Mouse (Mus musculus): ENCODE results near the gene Sgta. TPM values are rescaled to one million over a fixed set of nuclear protein-coding genes. Genes with fewer than 3 reads are reported as not detected.

Sgta gene
- polyA plus RNA-seq, 1 experiment from 2014 or later, result 171 TPM

GRCm38 (mm10) chr10:81087021-81087420 is 27.0 kb upstream of the Sgta start:
- no peak overlapping the region for H3K4me3 ChIP-seq (ENCODE audit: low read depth, low read length)
- WGBS, result 34% methylated on average over 2 of the region's 2 CpGs
- H3K9me3 ChIP-seq (ENCODE audit: control insufficient read depth, low read length), result no peaks in the 10 kb centered on the region
- no peak overlapping the region for H3K9ac ChIP-seq (ENCODE audit: low read length)
- no peaks in the 10 kb centered on the region for H3K27me3 ChIP-seq (replicated peaks; ENCODE audit: control insufficient read depth, insufficient read depth, low read length)
- H3K36me3 ChIP-seq (ENCODE audit: control insufficient read depth, insufficient read depth, low read length), result peaks cover 12% of the 10 kb centered on the region; the same call in 1 of the 2 replicates
- DNase-seq (ENCODE audit: low spot score) (no peak), ATAC-seq (replicated peaks; ENCODE audit: low FRiP score, low TSS enrichment, low read depth) (no peak)
- H3K4me2 ChIP-seq (ENCODE audit: low read length), result no peak overlapping the region
- H3K27ac ChIP-seq (ENCODE audit: low read depth), result no peak overlapping the region
- H3K4me1 ChIP-seq (replicated peaks; ENCODE audit: control insufficient read depth, insufficient read depth, low read length), result no peaks in the 10 kb centered on the region

GRCm38 (mm10) chr10:81082168-81082960 is 22.4 kb upstream of the Sgta start:
- WGBS, result 76% methylated on average over 7 of the region's 7 CpGs

GRCm38 (mm10) chr10:81080008-81080655 is 20.2 kb upstream of the Sgta start:
- ATAC-seq (replicated peaks; ENCODE audit: low FRiP score, low TSS enrichment, low read depth), result no peak
- H3K4me3 ChIP-seq (ENCODE audit: low read depth, low read length), result no peak overlapping the region
- no peak overlapping the region for H3K27ac ChIP-seq (ENCODE audit: low read depth)
- H3K27me3 ChIP-seq (replicated peaks; ENCODE audit: control insufficient read depth, insufficient read depth, low read length), result no peaks in the 10 kb centered on the region
- DNase-seq (ENCODE audit: low spot score), result no peak
- no peaks in the 10 kb centered on the region for H3K4me1 ChIP-seq (replicated peaks; ENCODE audit: control insufficient read depth, insufficient read depth, low read length)
- H3K36me3 ChIP-seq (ENCODE audit: control insufficient read depth, insufficient read depth, low read length), result peaks cover 72% of the 10 kb centered on the region
- H3K4me2 ChIP-seq (ENCODE audit: low read length), result no peak overlapping the region
- 93% methylated on average over 31 of the region's 31 CpGs for WGBS
- H3K9me3 ChIP-seq (ENCODE audit: control insufficient read depth, low read length), result no peaks in the 10 kb centered on the region
- no peak overlapping the region for H3K9ac ChIP-seq (ENCODE audit: low read length)

More at GRCm38 (mm10) chr10:81082168-81082960, 22.4 kb upstream of the Sgta start:
- Histone ChIP-seq H3K4me3 (ENCODE audit: low read depth, low read length) (no peak overlapping the region), H3K9me3 (ENCODE audit: control insufficient read depth, low read length) (no peaks in the 10 kb centered on the region), H3K36me3 (ENCODE audit: control insufficient read depth, insufficient read depth, low read length) (peaks cover 59% of the 10 kb centered on the region), H3K4me2 (ENCODE audit: low read length) (no peak overlapping the region), H3K4me1 (replicated peaks; ENCODE audit: control insufficient read depth, insufficient read depth, low read length) (no peaks in the 10 kb centered on the region), H3K9ac (ENCODE audit: low read length) (no peak overlapping the region), H3K27ac (ENCODE audit: low read depth) (no peak overlapping the region), H3K27me3 (replicated peaks; ENCODE audit: control insufficient read depth, insufficient read depth, low read length) (no peaks in the 10 kb centered on the region)
- ATAC-seq (replicated peaks; ENCODE audit: low FRiP score, low TSS enrichment, low read depth) (peak; percentile 25), DNase-seq (ENCODE audit: low spot score) (peak; percentile 88)

GRCm38 (mm10) chr10:81077916-81078315 is 17.9 kb upstream of the Sgta start:
- Histone ChIP-seq H3K4me2 (ENCODE audit: low read length) (no peak overlapping the region), H3K4me3 (ENCODE audit: low read depth, low read length) (no peak overlapping the region), H3K9ac (ENCODE audit: low read length) (no peak overlapping the region), H3K36me3 (ENCODE audit: control insufficient read depth, insufficient read depth, low read length) (peaks cover 87% of the 10 kb centered on the region), H3K27ac (ENCODE audit: low read depth) (no peak overlapping the region), H3K9me3 (ENCODE audit: control insufficient read depth, low read length) (no peaks in the 10 kb centered on the region), H3K27me3 (replicated peaks; ENCODE audit: control insufficient read depth, insufficient read depth, low read length) (no peaks in the 10 kb centered on the region), H3K4me1 (replicated peaks; ENCODE audit: control insufficient read depth, insufficient read depth, low read length) (no peaks in the 10 kb centered on the region)
- ATAC-seq (replicated peaks; ENCODE audit: low FRiP score, low TSS enrichment, low read depth) (no peak), DNase-seq (ENCODE audit: low spot score) (no peak)
- WGBS, result 89% methylated on average over 11 of the region's 11 CpGs

GRCm38 (mm10) chr10:81076356-81076755 is 16.4 kb upstream of the Sgta start:
- Histone ChIP-seq H3K4me2 (ENCODE audit: low read length) (no peak overlapping the region), H3K9me3 (ENCODE audit: control insufficient read depth, low read length) (no peaks in the 10 kb centered on the region), H3K4me3 (ENCODE audit: low read depth, low read length) (no peak overlapping the region), H3K4me1 (replicated peaks; ENCODE audit: control insufficient read depth, insufficient read depth, low read length) (no peaks in the 10 kb centered on the region), H3K9ac (ENCODE audit: low read length) (no peak overlapping the region), H3K27ac (ENCODE audit: low read depth) (no peak overlapping the region), H3K27me3 (replicated peaks; ENCODE audit: control insufficient read depth, insufficient read depth, low read length) (no peaks in the 10 kb centered on the region), H3K36me3 (ENCODE audit: control insufficient read depth, insufficient read depth, low read length) (peaks cover 78% of the 10 kb centered on the region)
- 85% methylated on average over 1 of the region's 1 CpGs for WGBS
- ATAC-seq (replicated peaks; ENCODE audit: low FRiP score, low TSS enrichment, low read depth) (no peak), DNase-seq (ENCODE audit: low spot score) (no peak)

- Histone ChIP-seq H3K9ac (ENCODE audit: low read length) (no peak overlapping the region), H3K4me2 (ENCODE audit: low read length) (no peak overlapping the region), H3K4me3 (ENCODE audit: low read depth, low read length) (no peak overlapping the region), H3K27ac (ENCODE audit: low read depth) (no peak overlapping the region), H3K36me3 (ENCODE audit: control insufficient read depth, insufficient read depth, low read length) (peaks cover 71% of the 10 kb centered on the region), H3K4me1 (replicated peaks; ENCODE audit: control insufficient read depth, insufficient read depth, low read length) (peaks cover 4% of the 10 kb centered on the region), H3K27me3 (replicated peaks; ENCODE audit: control insufficient read depth, insufficient read depth, low read length) (no peaks in the 10 kb centered on the region), H3K9me3 (ENCODE audit: control insufficient read depth, low read length) (no peaks in the 10 kb centered on the region)
- 79% methylated on average over 8 of the region's 8 CpGs for WGBS
- no peak for ATAC-seq (replicated peaks; ENCODE audit: low FRiP score, low TSS enrichment, low read depth)
- DNase-seq (ENCODE audit: low spot score), result no peak
These were observed 15.8 kb upstream of the Sgta start for GRCm38 (mm10) chr10:81075734-81076133.

- Histone ChIP-seq H3K4me3 (ENCODE audit: low read depth, low read length) (no peak overlapping the region), H3K27ac (ENCODE audit: low read depth) (no peak overlapping the region), H3K36me3 (ENCODE audit: control insufficient read depth, insufficient read depth, low read length) (peaks cover 49% of the 10 kb centered on the region), H3K9ac (ENCODE audit: low read length) (no peak overlapping the region), H3K4me1 (replicated peaks; ENCODE audit: control insufficient read depth, insufficient read depth, low read length) (peaks cover 9% of the 10 kb centered on the region), H3K9me3 (ENCODE audit: control insufficient read depth, low read length) (no peaks in the 10 kb centered on the region), H3K4me2 (ENCODE audit: low read length) (no peak overlapping the region), H3K27me3 (replicated peaks; ENCODE audit: control insufficient read depth, insufficient read depth, low read length) (no peaks in the 10 kb centered on the region)
- DNase-seq (ENCODE audit: low spot score) (no peak), ATAC-seq (replicated peaks; ENCODE audit: low FRiP score, low TSS enrichment, low read depth) (no peak)
- WGBS, result 59% methylated on average over 7 of the region's 7 CpGs
These were observed 13.5 kb upstream of the Sgta start for GRCm38 (mm10) chr10:81073464-81073863.

GRCm38 (mm10) chr10:81072290-81072689 is 12.3 kb upstream of the Sgta start:
- Histone ChIP-seq H3K9me3 (ENCODE audit: control insufficient read depth, low read length) (no peaks in the 10 kb centered on the region), H3K27ac (ENCODE audit: low read depth) (no peak overlapping the region)

More at GRCm38 (mm10) chr10:81072290-81072689, 12.3 kb upstream of the Sgta start:
- no peak overlapping the region for H3K4me2 ChIP-seq (ENCODE audit: low read length)
- WGBS, result 96% methylated on average over 8 of the region's 8 CpGs
- ATAC-seq (replicated peaks; ENCODE audit: low FRiP score, low TSS enrichment, low read depth) (no peak), DNase-seq (ENCODE audit: low spot score) (no peak)
- no peaks in the 10 kb centered on the region for H3K27me3 ChIP-seq (replicated peaks; ENCODE audit: control insufficient read depth, insufficient read depth, low read length)
- no peak overlapping the region for H3K9ac ChIP-seq (ENCODE audit: low read length)
- H3K4me1 ChIP-seq (replicated peaks; ENCODE audit: control insufficient read depth, insufficient read depth, low read length), result peaks cover 9% of the 10 kb centered on the region
- H3K36me3 ChIP-seq (ENCODE audit: control insufficient read depth, insufficient read depth, low read length), result peaks cover 37% of the 10 kb centered on the region
- H3K4me3 ChIP-seq (ENCODE audit: low read depth, low read length), result no peak overlapping the region

Data from intestine, embryonic 14.5 days (tissue).